Mouse (Mus musculus): Measurements from ENCODE around the gene Mrps12. TPM values are rescaled to one million over a fixed set of nuclear protein-coding genes. Genes with fewer than 3 reads are reported as not detected.

Gene Mrps12
- 51.8 and 57.9 TPM in 2 replicates for polyA plus RNA-seq (2012; rRNA removed)

GRCm38 (mm10) chr7:28741709-28742438, at the start of gene Mrps12, which contains the start of gene Sars2:
Gene Mrps12 (minus strand): TSS chr7:28741820.
Gene Sars2 (plus strand): TSS chr7:28741992.

GRCm38 (mm10) chr7:28788307-28789195, 46.9 kb upstream of the Mrps12 start, which contains the start of gene Rinl:
Gene Rinl (plus strand): TSS chr7:28788969.

GRCm38 (mm10) chr7:28767462-28767965, 25.9 kb upstream of the Mrps12 start, which contains the start of gene Nfkbib:
Gene Nfkbib (minus strand): TSS chr7:28767512.

GRCm38 (mm10) chr7:28766173-28766879, 24.7 kb upstream of the Mrps12 start, which contains the start of gene Sirt2:
Gene Sirt2 (plus strand): TSS chr7:28766735.

GRCm38 (mm10) chr7:28756079-28756478, 14.5 kb upstream of the Mrps12 start, which contains the start of gene Ccer2:
Gene Ccer2 (plus strand): TSS chr7:28756174.

GRCm38 (mm10) chr7:28716590-28717281, 24.9 kb downstream of the Mrps12 start, which contains the start of gene Fbxo17:
Gene Fbxo17 (plus strand): TSS chr7:28716804.

GRCm38 (mm10) chr7:28692545-28693320, 48.9 kb downstream of the Mrps12 start, which contains the start of gene Fbxo27:
Gene Fbxo27 (plus strand): TSS chr7:28692849.

Other genes with a start within 250 kb of the Mrps12 start
- gene Ifnl2, start 231.4 kb downstream of the Mrps12 start, polyA plus RNA-seq (2012; rRNA removed): not detected in 2 replicates
- not detected in 2 replicates for gene Ifnl3, start 219.0 kb downstream of the Mrps12 start, polyA plus RNA-seq (2012; rRNA removed)
- gene Sycn, start 200.9 kb downstream of the Mrps12 start, polyA plus RNA-seq (2012; rRNA removed): 0.46 and 2.9 TPM in 2 replicates
- gene Nccrp1, start 194.6 kb downstream of the Mrps12 start, polyA plus RNA-seq (2012; rRNA removed): 0.04 and 0.07 TPM in 2 replicates
- 8.5 and 12.5 TPM in 2 replicates for gene Samd4b, start 143.7 kb downstream of the Mrps12 start, polyA plus RNA-seq (2012; rRNA removed)
- gene Pak4, start 143.6 kb downstream of the Mrps12 start, polyA plus RNA-seq (2012; rRNA removed): 7.5 and 9.7 TPM in 2 replicates
- not detected in 2 replicates for gene Acp7, start 110.5 kb downstream of the Mrps12 start, polyA plus RNA-seq (2012; rRNA removed)
- gene Fbxo27, start 49.0 kb downstream of the Mrps12 start, polyA plus RNA-seq (2012; rRNA removed): 0.81 and 0.97 TPM in 2 replicates
- gene Fbxo17, start 25.0 kb downstream of the Mrps12 start, polyA plus RNA-seq (2012; rRNA removed): 1.3 and 1.4 TPM in 2 replicates
- 8.3 and 8.6 TPM in 2 replicates for gene Sars2, start 172 bp upstream of the Mrps12 start, polyA plus RNA-seq (2012; rRNA removed)
- not detected in 2 replicates for gene Ccer2, start 14.4 kb upstream of the Mrps12 start, polyA plus RNA-seq (2012; rRNA removed)
- 20.9 and 23.4 TPM in 2 replicates for gene Sirt2, start 24.9 kb upstream of the Mrps12 start, polyA plus RNA-seq (2012; rRNA removed)
- 15.6 and 17.5 TPM in 2 replicates for gene Nfkbib, start 25.7 kb upstream of the Mrps12 start, polyA plus RNA-seq (2012; rRNA removed)
- gene Rinl, start 47.1 kb upstream of the Mrps12 start, polyA plus RNA-seq (2012; rRNA removed): 5.4 and 6.7 TPM in 2 replicates
- 125 and 133 TPM in 2 replicates for gene Hnrnpl, start 66.7 kb upstream of the Mrps12 start, polyA plus RNA-seq (2012; rRNA removed)
- gene Ech1, start 83.4 kb upstream of the Mrps12 start, polyA plus RNA-seq (2012; rRNA removed): 480 and 495 TPM in 2 replicates
- gene Lgals4, start 92.0 kb upstream of the Mrps12 start, polyA plus RNA-seq (2012; rRNA removed): 34.3 and 43.3 TPM in 2 replicates
- 0.79 and 0.81 TPM in 2 replicates for gene Lgals7, start 122.0 kb upstream of the Mrps12 start, polyA plus RNA-seq (2012; rRNA removed)
- 0.02 and 0.03 TPM in 2 replicates for gene Capn12, start 139.6 kb upstream of the Mrps12 start, polyA plus RNA-seq (2012; rRNA removed)
- 81.9 and 90.7 TPM in 2 replicates for gene Actn4, start 220.5 kb upstream of the Mrps12 start, polyA plus RNA-seq (2012; rRNA removed)
- 189 and 226 TPM in 2 replicates for gene Eif3k, start 240.0 kb upstream of the Mrps12 start, polyA plus RNA-seq (2012; rRNA removed)
- gene Map4k1, start 240.2 kb upstream of the Mrps12 start, polyA plus RNA-seq (2012; rRNA removed): 17.3 and 19.2 TPM in 2 replicates

Measured in liver, embryonic 18 days (tissue).